Mouse (Mus musculus): ENCODE measurements at regions not wholly inside any gene's neighbourhood (a gene's known extent, or its start where the extent isn't known, plus 50 kb on each side); places are given as distances from the start of the nearest gene placed in this dataset.
A peak's percentile ranks its signal among the peaks of the same experiment; 100 is the strongest.

GRCm38 (mm10) chr4:124181335-124181734, 263.5 kb upstream of the 4930535I16Rik start:
- no peak for DNase-seq (ENCODE audit: low spot score in 2 of 2)

GRCm38 (mm10) chr4:124178401-124179018, 260.7 kb upstream of the 4930535I16Rik start:
- DNase-seq (ENCODE audit: low spot score in 2 of 2): no peak

- DNase-seq (ENCODE audit: low spot score in 2 of 2): peak; percentile 42 to 64
These were observed 257.7 kb upstream of the 4930535I16Rik start for GRCm38 (mm10) chr4:124175531-124175930.

GRCm38 (mm10) chr4:124154627-124155026, 236.8 kb upstream of the 4930535I16Rik start:
- DNase-seq (ENCODE audit: low spot score in 2 of 2): no peak

- no peak for DNase-seq (ENCODE audit: low spot score in 2 of 2)
These were observed 232.1 kb upstream of the 4930535I16Rik start for GRCm38 (mm10) chr4:124149771-124150451.

- no peak for DNase-seq (ENCODE audit: low spot score in 2 of 2)
These were observed 231.2 kb upstream of the 4930535I16Rik start for GRCm38 (mm10) chr4:124149037-124149436.

GRCm38 (mm10) chr4:124147276-124147675, 229.5 kb upstream of the 4930535I16Rik start:
- no peak for DNase-seq (ENCODE audit: low spot score in 2 of 2)

GRCm38 (mm10) chr4:124146135-124146534, 228.3 kb upstream of the 4930535I16Rik start:
- no peak for DNase-seq (ENCODE audit: low spot score in 2 of 2)

- DNase-seq (ENCODE audit: low spot score in 2 of 2): no peak
These were observed 225.8 kb upstream of the 4930535I16Rik start for GRCm38 (mm10) chr4:124143630-124144029.

- peak; percentile 19 to 28 for DNase-seq (ENCODE audit: low spot score in 2 of 2)
These were observed 225.4 kb upstream of the 4930535I16Rik start for GRCm38 (mm10) chr4:124143226-124143625.

GRCm38 (mm10) chr4:124142083-124142482, 224.3 kb upstream of the 4930535I16Rik start:
- peak; percentile 72 to 89 for DNase-seq (ENCODE audit: low spot score in 2 of 2)

- peak; percentile 13 to 14 for DNase-seq (ENCODE audit: low spot score in 2 of 2)
These were observed 217.3 kb upstream of the 4930535I16Rik start for GRCm38 (mm10) chr4:124135165-124135470.

- DNase-seq (ENCODE audit: low spot score in 2 of 2): no peak
These were observed 216.7 kb upstream of the 4930535I16Rik start for GRCm38 (mm10) chr4:124134341-124135164.

GRCm38 (mm10) chr4:124130946-124131345, 213.1 kb upstream of the 4930535I16Rik start:
- no peak for DNase-seq (ENCODE audit: low spot score in 2 of 2)

GRCm38 (mm10) chr4:124126258-124126657, 208.4 kb upstream of the 4930535I16Rik start:
- no peak for DNase-seq (ENCODE audit: low spot score in 2 of 2)

GRCm38 (mm10) chr4:124120334-124120733, 202.5 kb upstream of the 4930535I16Rik start:
- DNase-seq (ENCODE audit: low spot score in 2 of 2): no peak

- DNase-seq (ENCODE audit: low spot score in 2 of 2): no peak
These were observed 196.1 kb upstream of the 4930535I16Rik start for GRCm38 (mm10) chr4:124113856-124114345.

GRCm38 (mm10) chr4:124110705-124111104, 192.9 kb upstream of the 4930535I16Rik start:
- DNase-seq (ENCODE audit: low spot score in 2 of 2): no peak

GRCm38 (mm10) chr4:124109371-124109770, 191.5 kb upstream of the 4930535I16Rik start:
- no peak for DNase-seq (ENCODE audit: low spot score in 2 of 2)

GRCm38 (mm10) chr4:124102684-124103083, 184.9 kb upstream of the 4930535I16Rik start:
- no peak for DNase-seq (ENCODE audit: low spot score in 2 of 2)

- DNase-seq (ENCODE audit: low spot score in 2 of 2): no peak
These were observed 169.0 kb upstream of the 4930535I16Rik start for GRCm38 (mm10) chr4:124086801-124087200.

GRCm38 (mm10) chr4:124086254-124086653, 168.4 kb upstream of the 4930535I16Rik start:
- no peak for DNase-seq (ENCODE audit: low spot score in 2 of 2)

All from frontal cortex, postnatal 14 days (tissue).